Mouse (Mus musculus): Measurements from ENCODE around the gene Gm2001. TPM values are rescaled to one million over a fixed set of nuclear protein-coding genes. Genes with fewer than 3 reads are reported as not detected.
"Not testable (repeated sequence)": the region's sequence is repeated elsewhere in the genome, so short reads cannot be mapped to it uniquely, and the experiment has no call there.

Gene Gm2001
- polyA plus RNA-seq (2017; shearing (Covaris generic)) = not detected

DNA sequence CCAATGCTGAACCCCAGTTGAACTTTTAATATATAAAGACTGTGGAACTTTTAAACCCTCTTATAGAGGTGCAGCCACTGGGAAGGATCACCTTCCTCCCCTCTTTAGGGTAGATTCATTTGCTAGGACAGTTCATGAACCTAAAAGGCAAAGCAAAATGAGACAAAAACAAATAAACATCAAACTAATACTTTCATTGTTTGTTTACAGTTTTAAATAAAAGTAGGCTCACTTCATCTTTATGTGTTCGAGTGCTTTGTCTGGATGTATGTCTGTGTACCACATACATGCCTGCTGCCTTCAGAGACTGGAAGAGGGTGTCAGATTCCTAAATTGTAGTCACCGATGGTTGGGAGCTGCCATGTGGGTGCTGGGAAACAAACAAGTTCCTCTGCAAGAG, at the start of gene Gm2001:
Gene Gm2001 (minus strand): TSS at position 101 of the 400 bp plus-strand sequence.
- not testable (repeated sequence) for ATAC-seq

DNA sequence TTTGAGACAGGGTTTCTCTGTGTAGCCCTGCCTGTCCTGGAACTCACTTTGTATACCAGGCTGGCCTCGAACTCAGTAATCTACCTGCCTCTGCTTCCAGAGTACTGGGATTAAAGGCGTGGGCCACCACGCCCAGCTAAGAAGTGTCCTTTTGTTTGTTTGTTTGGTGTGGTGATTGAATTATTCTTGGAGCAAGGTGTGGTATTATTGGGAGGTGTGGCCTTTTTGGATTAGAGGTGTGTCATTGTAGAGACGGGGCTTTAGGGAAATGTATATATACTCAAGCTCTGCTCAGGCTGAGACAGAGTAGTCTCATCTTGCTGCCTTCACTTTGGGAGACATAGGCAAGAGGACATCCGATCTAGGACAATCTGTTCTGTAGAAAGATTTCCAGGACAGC, 31.6 kb upstream of the Gm2001 start, which contains the start of gene Gm2016:
Gene Gm2016 (plus strand): TSS at position 301 of the 400 bp plus-strand sequence.
- ATAC-seq = not testable (repeated sequence)

DNA sequence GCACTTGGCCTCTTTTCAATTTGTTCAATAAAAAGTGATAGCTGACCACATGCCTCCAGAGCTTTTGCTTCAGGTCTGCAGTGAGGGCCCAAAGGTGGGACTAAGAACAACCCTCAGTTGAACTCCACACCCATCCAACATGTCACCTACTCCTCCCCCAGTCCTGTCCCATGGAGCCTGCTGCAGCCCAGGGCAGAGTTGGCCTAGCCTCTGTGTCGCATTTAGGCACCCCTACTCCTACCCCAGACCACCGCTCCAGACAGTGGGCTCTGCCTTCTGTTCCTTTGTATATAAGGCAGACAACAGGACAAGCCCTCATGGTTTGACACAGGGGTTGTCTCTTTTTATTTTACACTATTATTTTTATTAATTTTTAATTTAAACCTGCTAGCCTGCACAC, 21.9 kb upstream of the Gm2001 start:
- ATAC-seq = not testable (repeated sequence)

- not testable (repeated sequence) for ATAC-seq
Measured at GRCm38 (mm10) chr12:87863638-87864037, 21.5 kb upstream of the Gm2001 start.

DNA sequence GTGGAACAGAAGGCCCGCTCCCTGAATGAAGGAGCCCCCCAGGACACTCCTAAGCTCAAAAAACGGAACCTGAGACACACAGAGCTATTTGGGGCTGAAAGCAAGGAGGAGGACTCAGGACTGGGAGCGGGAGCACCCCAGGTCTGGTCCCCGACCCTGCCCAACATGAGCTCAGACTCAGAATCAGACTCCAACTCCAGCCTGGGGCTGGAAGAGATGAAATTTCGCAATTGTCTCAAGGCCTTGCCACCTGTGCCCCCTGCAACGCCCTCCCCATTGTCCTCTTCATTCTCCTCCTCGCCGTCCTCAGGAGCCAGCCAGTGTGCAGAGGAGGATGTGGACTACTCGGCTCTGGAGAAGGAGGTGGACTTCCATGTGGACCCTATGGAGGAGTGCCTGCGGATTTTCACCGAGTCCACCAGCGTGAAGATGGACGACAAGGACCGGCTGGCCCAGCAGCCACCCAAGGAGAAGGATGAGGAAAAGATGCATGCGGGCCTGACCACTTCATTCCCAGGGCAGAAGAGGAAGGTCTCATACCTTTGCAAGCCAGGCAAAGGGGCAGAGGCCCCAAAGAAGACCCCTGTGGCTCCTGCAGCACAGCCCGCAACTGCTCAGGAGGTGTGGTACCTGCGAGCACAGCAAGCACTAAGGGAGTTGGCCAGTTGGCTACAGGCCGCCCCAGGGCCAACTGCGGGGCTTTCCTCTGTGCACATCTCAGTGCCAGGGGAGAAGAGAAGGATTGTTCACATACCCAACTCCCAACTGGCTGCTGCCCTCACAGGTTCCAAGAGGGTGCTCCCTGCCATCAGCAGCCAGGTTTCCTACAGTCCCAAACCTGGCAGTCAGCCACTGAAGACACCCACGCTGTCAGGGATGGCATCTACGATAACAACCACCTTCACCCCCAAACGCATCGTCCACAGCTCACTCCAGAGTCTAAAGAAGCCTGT, 19.9 kb upstream of the Gm2001 start:
- not testable (repeated sequence) for ATAC-seq

DNA sequence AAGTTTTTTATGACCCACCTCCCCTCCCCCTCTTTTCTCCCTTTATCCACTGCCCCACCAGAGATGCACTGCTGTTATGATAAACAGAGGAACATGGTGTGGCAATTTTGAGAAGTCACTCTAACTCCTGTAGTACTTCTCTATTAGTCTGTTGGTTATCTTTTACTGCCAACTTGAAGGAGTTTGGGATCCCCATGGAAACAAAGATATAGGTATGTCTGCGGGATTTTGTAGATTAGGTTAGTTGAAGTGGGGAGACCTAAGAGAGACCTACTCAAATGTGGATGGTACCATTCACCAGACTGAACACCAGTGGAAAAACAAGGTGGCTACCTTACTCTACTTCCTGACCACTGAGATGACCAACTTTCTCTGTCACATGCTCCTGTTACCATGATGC, 13.9 kb upstream of the Gm2001 start:
- not testable (repeated sequence) for ATAC-seq

- ATAC-seq = not testable (repeated sequence)
Measured at GRCm38 (mm10) chr12:87850657-87851056, 8.5 kb upstream of the Gm2001 start.

- ATAC-seq = not testable (repeated sequence)
Measured at GRCm38 (mm10) chr12:87816277-87816676, 25.9 kb downstream of the Gm2001 start, which contains the start of gene BB287469. Gene BB287469 (plus strand): TSS chr12:87816577.

DNA sequence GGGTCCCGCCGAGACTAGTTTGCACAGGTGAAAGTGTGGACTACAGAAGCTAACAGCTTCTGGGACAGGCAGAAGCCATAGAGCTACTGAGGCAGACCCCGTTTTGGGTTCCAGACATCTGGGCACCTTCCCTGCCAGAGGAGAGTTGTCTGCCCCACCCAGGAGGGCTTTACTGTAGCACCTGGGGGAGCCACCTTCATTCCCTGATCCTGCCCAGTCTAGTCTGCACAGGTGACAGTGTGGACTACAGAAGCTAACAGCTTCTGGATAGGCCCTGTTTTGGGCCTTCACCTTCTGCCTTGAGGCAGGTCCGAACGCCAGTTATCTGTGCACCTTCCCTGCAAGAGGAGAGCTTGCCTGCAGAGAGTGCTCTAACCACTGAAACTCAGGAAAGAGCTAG, 44.2 kb downstream of the Gm2001 start:
- ATAC-seq = not testable (repeated sequence)

- not testable (repeated sequence) for ATAC-seq
Measured at GRCm38 (mm10) chr12:87795212-87795611, 46.9 kb downstream of the Gm2001 start, which contains the start of gene Gm21936. Gene Gm21936 (plus strand): TSS chr12:87795512.

Other genes with a start within 250 kb of the Gm2001 start
- not detected for gene Oog1, start 239.7 kb downstream of the Gm2001 start, polyA plus RNA-seq (2017; shearing (Covaris generic))
- gene Gm4027, start 223.5 kb downstream of the Gm2001 start, polyA plus RNA-seq (2017; shearing (Covaris generic)) = not detected
- gene Gm16381, start 197.7 kb downstream of the Gm2001 start, polyA plus RNA-seq (2017; shearing (Covaris generic)) = not detected
- not detected for gene Gm21319, start 66.6 kb downstream of the Gm2001 start, polyA plus RNA-seq (2017; shearing (Covaris generic))
- gene Gm21936, start 46.8 kb downstream of the Gm2001 start, polyA plus RNA-seq (2017; shearing (Covaris generic)) = not detected
- not detected for gene BB287469, start 25.8 kb downstream of the Gm2001 start, polyA plus RNA-seq (2017; shearing (Covaris generic))
- not detected for gene Gm2016, start 31.7 kb upstream of the Gm2001 start, polyA plus RNA-seq (2017; shearing (Covaris generic))
- gene Gm2022, start 53.0 kb upstream of the Gm2001 start, polyA plus RNA-seq (2017; shearing (Covaris generic)) = not detected
- not detected for gene Gm2035, start 77.5 kb upstream of the Gm2001 start, polyA plus RNA-seq (2017; shearing (Covaris generic))
- not detected for gene Gm2042, start 111.7 kb upstream of the Gm2001 start, polyA plus RNA-seq (2017; shearing (Covaris generic))
- gene Gm2075, start 169.5 kb upstream of the Gm2001 start, polyA plus RNA-seq (2017; shearing (Covaris generic)) = not detected
- gene Gm6803, start 176.4 kb upstream of the Gm2001 start, polyA plus RNA-seq (2017; shearing (Covaris generic)) = not detected
- gene Gm2056, start 184.7 kb upstream of the Gm2001 start, polyA plus RNA-seq (2017; shearing (Covaris generic)) = not detected
- gene Gm16368, start 241.4 kb upstream of the Gm2001 start, polyA plus RNA-seq (2017; shearing (Covaris generic)) = not detected